Mouse (Mus musculus) E14TG2a.4 (cell line): ENCODE data around the gene Gm20662.
"Not testable (repeated sequence)": the region's sequence is repeated elsewhere in the genome, so short reads cannot be mapped to it uniquely, and the experiment has no call there.

Source experiments
- H3K27me3 ChIP-seq: 2 replicates; pipeline ENCODE4 v1.6.1; 2014; ENCODE audit warnings: low read length, control low read depth; ENCODE audit not compliant: insufficient read depth
- H3K36me3 ChIP-seq: 2 replicates; pipeline ENCODE4 v1.6.1; 2014; ENCODE audit warnings: low read length, control low read depth; ENCODE audit not compliant: insufficient read depth
- H3K4me1 ChIP-seq: replicated peaks from 2 replicates; pipeline ENCODE4 v1.6.1; 2014; ENCODE audit warnings: low read depth, low read length, control low read depth
- H3K4me3 ChIP-seq: replicated peaks from 2 replicates; pipeline ENCODE4 v1.5.1; 2014; ENCODE audit warnings: mild to moderate bottlenecking, low read length
- H3K9me3 ChIP-seq: 2 replicates; pipeline ENCODE4 v1.6.1; 2014; ENCODE audit warnings: low read length, control low read depth
- CTCF ChIP-seq: conservative IDR thresholded peaks from 2 replicates; pipeline ENCODE4 v1.5.1; 2014; ENCODE audit warnings: low read length
- NANOG ChIP-seq: IDR thresholded peaks from 2 replicates; pipeline ENCODE4 v1.6.1; 2014; ENCODE audit warnings: borderline replicate concordance, low read length, mixed read lengths
- POU5F1 ChIP-seq: IDR thresholded peaks from 2 replicates; pipeline ENCODE4 v1.6.1; 2014; ENCODE audit warnings: low read length, borderline replicate concordance

Gene Gm20662

DNA sequence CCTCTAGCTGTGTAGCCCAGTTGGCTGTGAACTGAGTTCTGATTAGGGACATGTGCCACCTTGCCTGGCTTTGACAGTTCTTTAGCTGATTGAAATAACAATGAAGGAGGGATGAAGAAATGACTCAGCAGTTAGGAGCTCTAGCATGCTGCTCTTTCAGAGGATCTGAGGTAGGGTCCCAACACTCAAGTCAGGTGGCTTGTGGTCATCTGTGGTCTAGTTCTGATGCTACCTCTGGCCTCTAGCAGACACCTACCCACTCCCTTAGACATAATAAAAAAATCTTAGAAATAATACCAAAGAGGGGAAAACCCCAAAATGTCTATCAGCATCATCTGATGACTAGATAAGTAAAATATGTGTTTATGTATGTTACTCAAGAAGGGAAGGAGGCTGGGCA, 14.2 kb downstream of the Gm20662 start:
- H3K4me3 ChIP-seq: no peak overlapping the region
- peaks cover 55% of the 10 kb centered on the region for H3K4me1 ChIP-seq
- no peak for TF ChIP-seq CTCF
- TF ChIP-seq POU5F1: no peak
- TF ChIP-seq NANOG: no peak
- H3K9me3 ChIP-seq: no peaks in the 10 kb centered on the region
- H3K27me3 ChIP-seq: no peaks in the 10 kb centered on the region
- peaks cover 14% of the 10 kb centered on the region for H3K36me3 ChIP-seq

DNA sequence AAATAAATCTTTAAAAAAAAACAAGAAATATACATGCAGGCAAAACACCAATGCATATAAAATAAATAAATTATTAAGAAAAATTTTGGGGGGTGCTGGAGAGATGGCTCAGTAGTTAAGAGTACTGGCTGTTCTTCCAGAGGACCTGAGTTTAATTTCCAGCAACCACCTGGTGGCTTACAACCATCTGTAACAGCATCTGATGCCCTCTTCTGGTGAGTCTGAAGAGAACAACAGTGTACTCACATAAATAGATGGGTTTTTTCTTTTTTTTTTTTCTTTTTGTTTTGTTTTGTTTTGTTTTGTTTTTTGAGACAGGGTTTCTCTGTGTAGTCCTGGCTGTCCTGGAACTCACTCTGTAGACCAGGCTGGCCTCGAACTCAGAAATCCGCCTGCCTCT, 17.4 kb downstream of the Gm20662 start:
- H3K9me3 ChIP-seq: not testable (repeated sequence)
- H3K36me3 ChIP-seq: peaks cover 30% of the 10 kb centered on the region

GRCm38 (mm10) chr9:108017127-108017526, 21.0 kb downstream of the Gm20662 start:
- H3K36me3 ChIP-seq: peaks cover 30% of the 10 kb centered on the region
- H3K4me1 ChIP-seq: peaks cover 25% of the 10 kb centered on the region
- TF ChIP-seq CTCF (no peak), NANOG (no peak), POU5F1 (no peak)
- H3K9me3 ChIP-seq: no peaks in the 10 kb centered on the region
- no peak overlapping the region for H3K4me3 ChIP-seq
- no peaks in the 10 kb centered on the region for H3K27me3 ChIP-seq

More for the DNA sequence above, 17.4 kb downstream of the Gm20662 start:
- not testable (repeated sequence) for H3K27me3 ChIP-seq, H3K4me3 ChIP-seq
- H3K4me1 ChIP-seq: peaks cover 46% of the 10 kb centered on the region

DNA sequence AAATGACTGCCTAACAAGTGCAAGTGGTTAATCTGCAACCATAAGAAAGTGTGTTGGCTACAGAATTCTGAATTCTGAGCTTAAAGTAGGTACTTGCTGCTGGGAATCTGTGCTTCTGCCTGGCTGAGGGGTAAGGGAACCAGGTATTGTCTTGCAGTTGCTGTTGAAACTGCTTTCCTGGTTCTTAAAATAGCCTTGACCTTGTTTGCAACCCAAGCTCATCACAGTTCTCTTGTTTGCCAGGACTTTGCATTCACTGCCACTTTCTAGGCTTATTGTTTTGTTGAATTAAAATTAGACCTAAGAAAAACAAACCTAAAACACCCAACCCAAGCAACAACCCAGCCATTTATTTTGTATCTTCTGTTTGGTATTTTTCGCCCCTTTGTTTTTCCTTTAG, 24.6 kb downstream of the Gm20662 start:
- H3K9me3 ChIP-seq: no peaks in the 10 kb centered on the region
- no peak overlapping the region for H3K4me3 ChIP-seq

GRCm38 (mm10) chr9:108023216-108023615, 27.1 kb downstream of the Gm20662 start:
- peaks cover 22% of the 10 kb centered on the region for H3K4me1 ChIP-seq
- peaks cover 39% of the 10 kb centered on the region for H3K36me3 ChIP-seq
- H3K27me3 ChIP-seq: no peaks in the 10 kb centered on the region
- no peak for TF ChIP-seq POU5F1
- no peak for TF ChIP-seq NANOG
- no peak for TF ChIP-seq CTCF
- H3K4me3 ChIP-seq: no peak overlapping the region
- H3K9me3 ChIP-seq: no peaks in the 10 kb centered on the region

More for the DNA sequence above, 24.6 kb downstream of the Gm20662 start:
- peaks cover 35% of the 10 kb centered on the region for H3K36me3 ChIP-seq
- TF ChIP-seq CTCF (no peak), NANOG (no peak), POU5F1 (no peak)
- no peaks in the 10 kb centered on the region for H3K27me3 ChIP-seq
- peaks cover 22% of the 10 kb centered on the region for H3K4me1 ChIP-seq

DNA sequence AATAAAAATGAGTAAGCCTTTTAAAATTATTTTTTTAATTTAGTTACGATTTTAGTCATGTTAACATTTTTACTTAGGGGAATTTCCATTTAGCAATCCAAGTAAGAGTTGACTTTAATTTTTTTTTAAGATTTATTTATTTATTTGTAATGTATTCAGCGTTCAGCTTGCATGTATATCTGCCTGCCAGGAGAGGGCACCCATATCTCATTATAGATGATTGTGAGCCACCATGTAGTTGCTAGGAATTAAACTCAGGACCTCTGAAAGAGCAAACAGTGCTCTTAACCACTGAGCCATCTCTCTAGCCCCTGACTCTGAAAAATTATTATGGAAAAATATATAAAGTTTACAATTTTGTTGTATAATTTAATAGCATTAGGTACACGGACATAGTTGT, 30.4 kb downstream of the Gm20662 start:
- peaks cover 54% of the 10 kb centered on the region for H3K36me3 ChIP-seq
- H3K27me3 ChIP-seq: no peaks in the 10 kb centered on the region
- no peak overlapping the region for H3K4me3 ChIP-seq
- H3K9me3 ChIP-seq: no peaks in the 10 kb centered on the region
- TF ChIP-seq POU5F1: no peak
- no peak for TF ChIP-seq CTCF
- TF ChIP-seq NANOG: no peak
- H3K4me1 ChIP-seq: peaks cover 36% of the 10 kb centered on the region

- Histone ChIP-seq H3K9me3 (no peaks in the 10 kb centered on the region), H3K27me3 (no peaks in the 10 kb centered on the region), H3K4me3 (no peak overlapping the region), H3K36me3 (peaks cover 60% of the 10 kb centered on the region), H3K4me1 (peaks cover 45% of the 10 kb centered on the region)
- TF ChIP-seq POU5F1 (no peak), CTCF (peak; percentile 31; the same call in 1 of the 2 replicates)
Measured at GRCm38 (mm10) chr9:108027867-108028266, 31.7 kb downstream of the Gm20662 start.

DNA sequence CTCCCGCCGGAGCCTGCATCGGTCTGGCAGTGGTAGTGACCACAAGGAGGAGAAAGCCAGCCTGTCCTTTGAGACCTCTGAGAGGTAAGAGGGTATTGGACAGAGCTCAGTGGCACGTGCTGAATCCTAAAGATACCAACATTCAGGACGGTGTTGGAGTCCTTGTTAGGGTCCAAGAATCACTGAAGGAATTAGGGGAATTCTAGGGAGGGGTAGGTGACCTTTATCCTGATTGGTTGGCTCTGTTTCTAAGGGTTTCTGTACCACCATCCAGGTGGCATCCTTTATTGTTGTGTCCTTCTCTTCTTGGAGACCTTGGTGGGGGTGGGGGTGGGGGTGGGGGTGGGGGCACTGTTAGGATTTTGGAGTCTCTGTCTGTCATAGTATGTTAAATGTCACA, 36.0 kb downstream of the Gm20662 start:
- 0 out of 2 replicates have a peak overlapping the region, but pooled peaks have one; percentile 26 for H3K4me3 ChIP-seq
- H3K9me3 ChIP-seq: no peaks in the 10 kb centered on the region
- TF ChIP-seq CTCF: no peak
- no peak for TF ChIP-seq POU5F1
- no peak for TF ChIP-seq NANOG
- peaks cover 56% of the 10 kb centered on the region for H3K4me1 ChIP-seq
- H3K27me3 ChIP-seq: no peaks in the 10 kb centered on the region
- H3K36me3 ChIP-seq: peaks cover 57% of the 10 kb centered on the region

DNA sequence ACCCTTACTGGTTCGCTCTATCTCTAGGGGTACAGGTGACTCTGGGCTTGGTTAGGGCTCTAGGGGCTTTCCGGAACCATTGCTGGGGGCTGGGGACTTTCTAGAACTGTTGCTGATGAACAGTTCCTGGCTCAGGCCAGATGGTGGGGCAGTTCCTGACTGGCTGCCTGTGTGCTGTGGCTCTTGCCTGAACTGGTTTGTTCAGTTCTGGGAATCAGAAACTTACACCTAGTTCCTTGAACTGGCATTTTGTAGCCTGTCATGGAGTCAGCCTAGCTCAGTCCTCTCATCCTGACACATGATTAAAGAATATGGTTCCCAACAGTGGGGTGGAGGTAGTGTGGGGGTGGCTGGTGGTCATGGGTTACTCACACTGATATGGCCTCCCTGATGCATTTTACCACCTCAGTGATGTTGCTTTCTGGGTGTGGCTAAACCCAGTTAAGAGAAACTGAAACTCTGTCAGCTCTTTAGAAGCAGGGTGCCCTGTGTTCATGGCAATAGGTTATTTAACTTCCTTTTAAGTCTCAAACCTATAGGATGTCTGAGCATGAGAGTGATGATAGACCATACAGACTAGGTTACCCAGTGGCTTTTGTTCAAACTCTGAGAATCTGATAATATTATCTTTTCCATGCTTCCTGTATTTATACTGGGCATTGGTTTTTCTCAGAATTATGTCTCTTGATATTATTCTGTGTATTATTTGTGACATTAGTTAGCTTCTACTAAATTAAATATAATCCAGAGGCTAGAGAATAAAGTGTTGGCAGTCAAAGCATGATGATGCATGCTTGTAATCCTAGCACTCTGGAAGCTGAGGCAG, 39.4 kb downstream of the Gm20662 start:
- Histone ChIP-seq H3K36me3 (peaks cover 61% of the 10 kb centered on the region), H3K9me3 (no peaks in the 10 kb centered on the region), H3K27me3 (no peaks in the 10 kb centered on the region), H3K4me1 (peaks cover 42% of the 10 kb centered on the region), H3K4me3 (no peak overlapping the region)
- TF ChIP-seq POU5F1 (no peak), NANOG (no peak), CTCF (no peak)
